Mouse (Mus musculus) bone marrow macrophage, adult 2 months (primary cell): ENCODE results near the gene Tbxa2r. TPM values are rescaled to one million over a fixed set of nuclear protein-coding genes. Genes with fewer than 3 reads are reported as not detected.
A peak's percentile ranks its signal among the peaks of the same experiment; 100 is the strongest.

Experiments used
- H3K27ac ChIP-seq: 2 replicates; pipeline ENCODE4 v1.5.1; 2012; ENCODE audit warnings: low read depth, low read length; ENCODE audit not compliant: insufficient read depth
- H3K4me1 ChIP-seq: 2 replicates; pipeline ENCODE4 v1.6.1; 2012; ENCODE audit warnings: low read length; ENCODE audit not compliant: control insufficient read depth, insufficient read depth
- H3K4me3 ChIP-seq: 2 replicates; pipeline ENCODE4 v1.5.1; 2012; ENCODE audit warnings: mild to moderate bottlenecking, low read length, moderate library complexity; ENCODE audit not compliant: insufficient read depth
- CTCF ChIP-seq: IDR thresholded peaks from 2 replicates; pipeline ENCODE4 v1.5.1; 2012; ENCODE audit warnings: low read depth, mild to moderate bottlenecking, low read length, moderate library complexity
- POLR2A ChIP-seq: IDR thresholded peaks from 2 replicates; pipeline ENCODE4 v1.6.1; 2012; ENCODE audit warnings: mild to moderate bottlenecking, low read depth, low read length, borderline replicate concordance
- polyA plus RNA-seq: library from polyadenylated mRNA; stranded (reverse); fragments of >200 nt; gene quantifications from 2 replicates; pipeline ENCODE4 v1.2.4, GENCODE M21; 2012; ENCODE audit not compliant: missing spikeins, insufficient read depth, insufficient read length

The Tbxa2r gene
- polyA plus RNA-seq, 1 experiment: not detected

DNA sequence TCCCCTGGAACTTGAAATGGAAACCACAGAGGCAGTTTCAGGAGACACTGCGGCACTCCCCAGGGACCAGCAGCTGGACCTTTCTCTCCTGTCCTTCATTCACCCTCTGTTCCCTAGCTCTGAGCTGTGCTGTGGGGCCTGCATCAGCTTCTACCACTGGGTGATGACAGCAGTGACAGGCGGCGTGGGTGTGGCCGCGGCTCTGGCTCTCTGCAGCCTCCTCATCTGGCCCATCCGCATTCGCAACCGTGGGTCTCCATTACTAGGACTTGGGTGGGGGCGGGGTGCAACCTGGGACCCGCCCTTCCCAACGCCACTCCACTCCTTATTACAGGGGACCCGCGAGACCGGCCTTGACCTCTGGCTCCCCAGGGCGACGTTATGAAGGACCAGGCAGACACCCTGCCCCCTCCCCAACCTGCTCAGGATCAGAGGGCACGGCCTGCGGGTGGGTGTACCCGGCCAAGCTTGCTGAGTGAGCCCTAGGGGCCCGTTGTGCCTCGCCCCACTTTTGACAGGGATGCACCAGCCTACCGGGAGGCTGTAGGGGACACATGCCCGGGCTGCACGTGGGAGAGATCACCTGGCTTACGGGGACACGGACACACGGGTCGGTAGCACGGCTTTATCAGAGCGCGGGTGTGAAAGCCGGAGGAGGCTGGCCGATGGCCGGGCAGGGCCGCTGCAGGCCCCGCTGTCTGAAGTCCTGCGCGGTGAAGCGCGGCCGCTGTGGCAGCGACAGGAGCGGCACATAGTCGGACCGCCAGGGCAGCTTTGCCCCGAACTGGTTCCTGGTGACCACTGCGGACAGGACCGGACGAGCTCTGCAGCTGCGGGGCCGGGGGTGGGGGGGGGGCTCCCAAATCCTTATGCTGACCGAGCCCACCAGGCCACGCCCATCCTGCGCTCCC is 35.2 kb downstream of the Tbxa2r start:
- no peak overlapping the region for H3K27ac ChIP-seq

GRCm38 (mm10) chr10:81364666-81365065 is 36.1 kb downstream of the Tbxa2r start:
- H3K4me3 ChIP-seq: no peak overlapping the region
- H3K4me1 ChIP-seq: peaks cover 30% of the 10 kb centered on the region
- no peak for TF ChIP-seq CTCF
- TF ChIP-seq POLR2A: no peak
- no peak overlapping the region for H3K27ac ChIP-seq

More for the DNA sequence above, 35.2 kb downstream of the Tbxa2r start:
- Histone ChIP-seq H3K4me1 (peaks cover 30% of the 10 kb centered on the region), H3K4me3 (no peak overlapping the region)
- TF ChIP-seq POLR2A: no peak
- no peak for TF ChIP-seq CTCF

DNA sequence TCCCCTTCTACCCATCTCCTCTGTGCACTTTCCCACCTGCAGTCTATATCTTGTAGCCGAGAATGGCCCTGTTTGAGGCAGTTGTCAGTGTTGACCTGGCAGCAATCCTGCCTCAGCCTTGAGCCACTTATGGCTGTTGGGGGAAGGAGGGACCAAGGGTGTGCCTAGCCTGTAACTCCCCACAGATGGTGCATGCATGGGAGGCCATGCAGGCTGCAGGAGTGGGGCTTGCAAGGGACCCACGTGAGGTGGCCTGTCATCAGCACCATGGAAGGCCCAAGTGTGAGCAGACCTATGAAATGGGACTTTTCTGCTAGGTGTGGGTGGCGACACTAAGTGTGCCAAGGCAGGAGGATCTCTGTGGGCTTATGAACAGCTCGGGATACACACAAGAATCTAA is 36.5 kb downstream of the Tbxa2r start:
- Histone ChIP-seq H3K27ac (peak overlapping the region; percentile 37), H3K4me1 (peaks cover 30% of the 10 kb centered on the region), H3K4me3 (no peak overlapping the region)
- no peak for TF ChIP-seq CTCF
- no peak for TF ChIP-seq POLR2A

DNA sequence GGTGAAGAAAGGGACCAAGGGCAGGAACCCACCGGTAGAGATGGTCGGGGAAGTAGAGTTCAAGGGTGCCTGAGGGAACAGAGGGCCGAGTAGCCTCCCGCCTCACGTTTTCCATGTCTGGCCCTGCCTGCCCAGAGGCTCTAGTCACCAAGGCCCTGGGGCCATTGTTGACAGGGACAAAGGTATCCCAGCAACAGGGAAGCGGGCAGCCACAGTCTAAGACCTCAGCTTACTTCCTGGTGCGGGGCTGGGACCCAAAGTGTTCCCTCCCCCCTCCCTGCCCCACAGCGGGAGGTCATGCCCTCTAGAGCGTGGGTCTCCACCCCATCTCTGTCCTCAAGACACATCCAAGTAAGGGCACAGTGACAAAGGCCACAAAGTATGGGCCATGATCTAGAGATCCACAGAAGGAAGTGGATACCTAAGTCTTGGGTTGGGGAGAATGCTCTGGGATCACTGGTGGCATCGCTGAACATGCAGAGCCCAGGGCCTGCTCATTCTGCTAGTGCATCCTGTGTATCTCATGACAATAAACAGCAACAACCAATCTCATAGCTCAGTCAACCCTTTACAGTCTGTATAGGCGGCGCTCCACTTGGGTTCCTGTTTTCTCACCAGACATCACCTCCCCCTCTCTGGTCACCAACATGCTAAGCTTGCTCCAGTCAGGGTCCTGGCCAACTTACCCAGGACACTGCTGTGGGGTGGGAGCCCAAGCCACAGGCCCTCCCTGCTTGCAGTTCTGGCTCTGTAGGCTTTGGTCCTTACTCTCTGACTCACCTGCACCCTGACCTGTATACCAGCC is 37.3 kb downstream of the Tbxa2r start, which contains the start of gene 4930404N11Rik:
Gene 4930404N11Rik, minus strand, starts transcription at position 145 of the 805 bp plus-strand sequence.
- Histone ChIP-seq H3K4me3 (no peak within 1 kb of the TSS), H3K27ac (peak within 1 kb of the TSS; percentile 37), H3K4me1 (peaks cover 28% of the 10 kb centered on the region)
- no peak for TF ChIP-seq POLR2A
- no peak for TF ChIP-seq CTCF

DNA sequence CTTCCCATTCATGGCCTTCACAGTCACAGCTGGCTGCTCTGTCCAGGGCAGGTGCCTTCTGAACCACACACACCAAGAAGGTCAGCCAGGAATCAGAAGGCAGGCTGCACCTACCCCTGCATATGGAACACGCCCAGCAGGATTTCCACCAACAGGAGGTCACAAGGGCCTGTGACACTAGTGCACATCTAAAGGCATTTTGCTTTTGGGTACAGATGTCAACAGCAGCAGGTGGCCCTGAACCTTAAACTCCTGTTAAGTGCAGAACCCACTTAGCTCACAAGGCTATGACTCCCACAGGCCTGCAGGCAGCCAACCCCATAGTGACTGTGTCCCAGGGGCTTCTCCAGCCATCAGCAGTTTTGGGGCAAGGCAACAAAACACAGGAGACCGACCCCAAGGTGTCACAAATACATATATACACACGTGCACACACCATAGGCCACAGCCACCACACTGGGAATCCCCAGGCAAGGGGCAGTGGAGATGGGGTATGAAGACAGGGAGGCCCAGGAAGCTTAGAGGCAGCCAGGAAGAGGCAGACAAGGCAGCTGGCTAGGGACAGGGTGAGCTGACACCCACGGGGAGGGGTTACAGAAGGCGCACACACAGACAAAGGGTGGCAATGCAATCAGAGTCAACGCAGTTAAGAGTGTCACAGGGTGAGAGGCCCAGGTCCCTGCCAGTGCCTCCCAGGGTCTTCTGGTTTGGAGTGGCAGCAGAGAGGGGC is 38.1 kb downstream of the Tbxa2r start:
- peaks cover 21% of the 10 kb centered on the region for H3K4me1 ChIP-seq
- peak overlapping the region; percentile 37 for H3K27ac ChIP-seq
- H3K4me3 ChIP-seq: no peak overlapping the region
- no peak for TF ChIP-seq CTCF
- no peak for TF ChIP-seq POLR2A

- H3K4me1 ChIP-seq: peaks cover 18% of the 10 kb centered on the region
- H3K4me3 ChIP-seq: no peak overlapping the region
- TF ChIP-seq CTCF (no peak), POLR2A (no peak)
- 0 out of 2 replicates have a peak overlapping the region, but pooled peaks have one; percentile 37 for H3K27ac ChIP-seq
Observed at GRCm38 (mm10) chr10:81367207-81367495, 38.6 kb downstream of the Tbxa2r start.

GRCm38 (mm10) chr10:81375322-81375721 is 46.8 kb downstream of the Tbxa2r start:
- H3K4me3 ChIP-seq: no peak overlapping the region
- TF ChIP-seq POLR2A (no peak), CTCF (no peak)
- no peak overlapping the region for H3K27ac ChIP-seq
- H3K4me1 ChIP-seq: peaks cover 15% of the 10 kb centered on the region

DNA sequence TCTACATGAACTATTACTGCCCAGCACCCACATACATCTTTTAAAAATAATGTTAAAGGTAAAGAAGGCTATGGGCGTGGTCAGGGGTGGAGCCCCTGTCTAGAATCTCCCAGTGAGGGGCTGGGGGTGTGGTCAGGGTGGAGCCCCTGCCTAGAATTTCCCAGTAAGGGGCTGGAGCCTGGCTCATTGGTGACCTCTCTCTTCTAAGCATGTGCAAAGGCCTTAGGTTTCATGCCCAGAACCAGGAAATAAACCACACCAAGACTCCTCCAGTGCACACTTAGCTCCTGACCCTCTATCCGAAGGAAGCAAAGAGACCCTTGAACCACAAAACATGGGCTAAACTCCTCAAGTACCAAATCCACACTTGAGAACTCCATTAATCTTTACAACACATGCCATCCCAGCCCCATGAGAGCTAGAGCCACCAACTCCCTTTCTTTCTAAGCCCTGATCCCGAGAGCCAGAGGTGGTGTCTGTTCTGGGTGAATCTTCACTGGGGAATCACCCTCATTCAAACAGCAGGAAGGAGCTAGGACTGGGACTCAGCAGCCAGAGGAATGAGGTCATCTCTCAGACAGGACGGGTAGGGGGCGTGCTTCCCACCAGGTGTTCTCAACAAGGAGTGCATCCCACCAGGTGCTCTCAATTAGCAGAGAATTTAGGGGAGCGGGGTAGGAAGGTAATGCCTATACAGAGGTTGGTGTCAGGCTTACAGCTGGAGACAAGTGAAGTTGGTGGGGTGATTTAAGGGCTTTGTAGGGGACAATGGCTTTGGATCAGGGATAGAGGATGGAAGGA is 48.2 kb downstream of the Tbxa2r start:
- Histone ChIP-seq H3K4me3 (peak overlapping the region; percentile 83), H3K27ac (no peak overlapping the region), H3K4me1 (peaks cover 17% of the 10 kb centered on the region)
- TF ChIP-seq CTCF (no peak), POLR2A (no peak)

- H3K4me1 ChIP-seq: peaks cover 21% of the 10 kb centered on the region
- H3K4me3 ChIP-seq: peak overlapping the region; percentile 83
- H3K27ac ChIP-seq: no peak overlapping the region; the same call in 1 of the 2 replicates
- TF ChIP-seq POLR2A: no peak
- TF ChIP-seq CTCF: no peak
Observed at GRCm38 (mm10) chr10:81377362-81377664, 48.8 kb downstream of the Tbxa2r start.
